Mouse (Mus musculus) limb, embryonic 11.5 days (tissue): Measurements from ENCODE around the gene Adam1a. TPM values are rescaled to one million over a fixed set of nuclear protein-coding genes. Genes with fewer than 3 reads are reported as not detected.

Experiments used
- polyA plus RNA-seq: library from polyadenylated mRNA; unstranded; fragments of >200 nt; fragmentation: Nextera tagmentation; extraction: Ambion mirVana; gene quantifications from 2 replicates; pipeline ENCODE4 v1.2.1, GENCODE M21; 2014

Adam1a gene
- polyA plus RNA-seq, 1 experiment from 2014 or later: 2.2 TPM

Other genes with a start within 250 kb of the Adam1a start
- 59.7 and 66.6 TPM in 2 replicates for gene Trafd1, start 159.8 kb downstream of the Adam1a start, polyA plus RNA-seq
- 42.6 and 47.0 TPM in 2 replicates for gene Naa25, start 147.5 kb downstream of the Adam1a start, polyA plus RNA-seq
- gene Tmem116, start 93.6 kb downstream of the Adam1a start, polyA plus RNA-seq: 0.99 and 1.1 TPM in 2 replicates
- gene Erp29, start 93.0 kb downstream of the Adam1a start, polyA plus RNA-seq: 95.4 and 100 TPM in 2 replicates
- not detected in 2 replicates for gene Adam1b, start 42.0 kb downstream of the Adam1a start, polyA plus RNA-seq
- gene Gm42878, start within 50 bp of the Adam1a start, polyA plus RNA-seq: not detected in 2 replicates
- gene Mapkapk5, start 423 bp upstream of the Adam1a start, polyA plus RNA-seq: 54.5 and 57.9 TPM in 2 replicates
- gene Aldh2, start 48.3 kb upstream of the Adam1a start, polyA plus RNA-seq: 80.1 and 111 TPM in 2 replicates
- 2.5 and 3.0 TPM in 2 replicates for gene Acad12, start 73.5 kb upstream of the Adam1a start, polyA plus RNA-seq
- gene Acad10, start 115.0 kb upstream of the Adam1a start, polyA plus RNA-seq: 1.3 and 1.7 TPM in 2 replicates
- 37.1 and 42.7 TPM in 2 replicates for gene Brap, start 115.1 kb upstream of the Adam1a start, polyA plus RNA-seq
- 74.4 and 84.9 TPM in 2 replicates for gene Atxn2, start 165.9 kb upstream of the Adam1a start, polyA plus RNA-seq